Mouse (Mus musculus) spleen, postnatal 4 days (tissue): ENCODE measurements at regions not wholly inside any gene's neighbourhood (a gene's known extent, or its start where the extent isn't known, plus 50 kb on each side); places are given as distances from the start of the nearest gene placed in this dataset.

Experiments used
- DNase-seq, 2 experiments: peaks; one replicate each; pipeline ENCODE4 v3.0.0; 2022; ENCODE audit warnings: low spot score in 2 of 2

DNA sequence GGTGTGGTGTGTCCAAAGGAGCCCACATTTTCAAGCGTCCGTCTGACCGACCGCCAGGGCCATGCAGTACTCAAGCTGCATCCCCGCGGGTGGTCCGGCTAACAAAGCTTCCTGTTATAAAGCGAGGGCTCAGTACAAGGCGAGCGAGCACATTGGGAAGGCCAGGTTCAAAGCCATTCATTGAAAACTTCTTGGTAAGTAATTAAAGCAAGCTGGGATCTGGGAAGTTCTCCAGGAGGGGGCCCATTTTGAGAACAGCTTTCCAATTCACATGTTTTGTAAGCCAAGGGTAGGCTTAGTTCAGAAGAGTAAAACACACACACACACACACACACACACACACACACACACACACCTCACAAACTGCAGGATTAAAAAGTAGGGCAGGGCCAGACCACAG lies 57.3 kb upstream of the Prep start:
- DNase-seq = no peak

DNA sequence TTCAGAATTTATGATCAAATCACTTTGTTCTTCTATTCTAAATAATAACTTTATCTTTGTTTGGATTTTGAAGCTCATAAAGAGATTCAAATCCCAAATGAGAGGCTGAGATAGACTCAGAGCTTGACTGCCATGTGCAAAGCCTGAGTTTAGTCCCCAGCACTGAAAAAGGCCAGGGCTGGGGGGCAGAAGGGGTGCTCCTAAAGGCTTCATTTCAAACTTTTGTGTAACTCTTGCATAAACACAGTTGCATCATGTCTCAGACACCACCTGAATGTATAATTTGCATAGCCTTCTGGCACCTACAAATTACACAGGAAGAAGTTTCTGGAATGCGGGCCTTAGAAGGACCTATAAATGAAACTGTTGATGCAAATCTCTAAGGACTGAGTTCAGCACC lies 57.8 kb upstream of the Prep start:
- no peak for DNase-seq

DNA sequence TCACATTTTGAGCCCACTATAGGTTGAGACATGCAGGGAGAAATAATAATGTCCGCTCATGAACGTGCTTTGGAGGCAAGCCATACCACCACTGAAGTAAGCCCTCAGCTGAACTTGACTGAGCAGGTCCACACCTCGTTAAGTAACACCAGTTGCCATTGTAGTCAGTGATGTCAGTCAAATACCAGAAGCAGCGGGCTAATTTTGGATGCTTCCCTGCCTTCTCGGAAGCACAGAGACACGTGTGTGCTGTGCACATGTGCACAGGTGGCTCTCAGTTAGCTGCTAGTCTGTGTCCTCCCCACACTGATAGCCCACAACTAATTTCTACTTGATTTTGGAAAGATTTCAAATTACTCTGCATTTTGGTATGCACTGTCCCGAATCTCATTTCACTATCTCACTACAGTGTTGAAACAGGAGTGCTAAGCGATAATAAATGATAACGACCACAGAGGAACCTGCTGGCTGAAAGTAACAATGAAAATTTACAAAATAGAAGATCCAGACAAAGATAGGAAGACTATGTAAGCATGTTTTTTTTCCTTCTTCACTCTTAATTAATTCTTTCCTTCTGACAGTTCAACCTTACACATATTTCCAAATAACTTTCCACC lies 62.9 kb upstream of the Prep start:
- no peak for DNase-seq

DNA sequence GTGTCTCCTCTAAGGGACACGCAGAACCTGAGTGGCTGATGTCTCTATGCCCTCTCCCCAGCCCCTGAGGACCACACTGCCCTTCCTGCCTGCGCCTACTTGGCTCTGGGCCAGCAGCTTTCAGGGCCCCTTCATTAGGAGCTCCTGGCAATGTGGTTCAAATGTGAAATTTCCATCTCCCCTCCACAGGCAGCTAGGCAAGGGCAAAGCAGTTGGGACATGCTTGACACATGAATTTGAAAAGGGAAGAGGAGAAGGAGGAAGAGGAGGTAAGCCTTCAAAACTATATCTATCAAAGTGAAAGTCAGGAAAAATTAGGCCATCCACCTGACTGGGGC lies 63.7 kb upstream of the Prep start:
- peak in 1 of 2 experiments; percentile 31 for DNase-seq

GRCm38 (mm10) chr10:45002637-45003343 lies 64.2 kb upstream of the Prep start:
- DNase-seq = no peak

DNA sequence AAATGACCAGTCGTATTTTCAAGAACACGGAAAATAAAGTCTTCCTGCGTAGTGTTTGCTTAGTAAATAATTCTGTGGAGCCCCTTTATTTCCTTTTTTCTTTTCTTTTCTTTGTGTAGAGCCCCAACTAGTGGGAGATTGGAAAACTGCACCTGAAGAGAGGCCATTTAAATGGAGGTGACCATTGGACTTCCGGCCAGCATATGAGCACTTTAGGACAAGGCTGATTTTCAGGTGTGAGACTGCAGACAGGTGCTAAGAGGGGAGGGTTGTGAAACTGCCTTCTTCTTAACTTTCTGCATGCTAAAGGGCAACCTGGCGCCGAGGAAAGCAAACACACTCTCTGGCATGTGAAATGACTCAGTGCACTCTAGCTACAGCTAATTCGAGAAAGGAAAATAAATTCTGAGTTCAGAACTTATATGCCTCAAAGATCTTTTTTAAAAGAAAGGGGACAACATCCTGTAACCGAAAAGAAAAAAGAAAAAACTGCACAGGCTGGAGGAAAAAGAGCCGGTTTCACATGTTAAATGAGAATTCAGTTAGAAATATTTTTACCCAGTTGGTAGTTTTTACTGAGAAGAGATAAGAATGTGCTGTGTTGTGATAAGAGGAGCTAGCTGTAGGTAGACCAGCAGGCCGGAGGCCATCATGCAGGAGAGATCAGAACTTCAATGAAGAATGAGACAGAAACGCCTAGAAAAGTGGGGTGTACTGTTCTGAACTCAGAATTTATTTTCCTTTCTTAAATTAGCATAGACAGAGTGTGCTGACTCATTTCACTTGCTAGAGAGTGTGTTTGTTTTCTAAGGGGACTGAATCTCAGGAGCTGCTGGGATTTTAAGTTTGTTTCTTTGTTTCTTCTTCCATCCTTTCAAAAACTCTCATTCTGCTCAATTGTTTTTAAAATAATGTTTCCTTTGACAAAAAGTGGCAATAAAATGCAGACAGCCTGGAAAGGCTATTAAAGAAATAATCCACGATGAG lies 65.8 kb upstream of the Prep start:
- DNase-seq = peak; percentile 64 to 74

DNA sequence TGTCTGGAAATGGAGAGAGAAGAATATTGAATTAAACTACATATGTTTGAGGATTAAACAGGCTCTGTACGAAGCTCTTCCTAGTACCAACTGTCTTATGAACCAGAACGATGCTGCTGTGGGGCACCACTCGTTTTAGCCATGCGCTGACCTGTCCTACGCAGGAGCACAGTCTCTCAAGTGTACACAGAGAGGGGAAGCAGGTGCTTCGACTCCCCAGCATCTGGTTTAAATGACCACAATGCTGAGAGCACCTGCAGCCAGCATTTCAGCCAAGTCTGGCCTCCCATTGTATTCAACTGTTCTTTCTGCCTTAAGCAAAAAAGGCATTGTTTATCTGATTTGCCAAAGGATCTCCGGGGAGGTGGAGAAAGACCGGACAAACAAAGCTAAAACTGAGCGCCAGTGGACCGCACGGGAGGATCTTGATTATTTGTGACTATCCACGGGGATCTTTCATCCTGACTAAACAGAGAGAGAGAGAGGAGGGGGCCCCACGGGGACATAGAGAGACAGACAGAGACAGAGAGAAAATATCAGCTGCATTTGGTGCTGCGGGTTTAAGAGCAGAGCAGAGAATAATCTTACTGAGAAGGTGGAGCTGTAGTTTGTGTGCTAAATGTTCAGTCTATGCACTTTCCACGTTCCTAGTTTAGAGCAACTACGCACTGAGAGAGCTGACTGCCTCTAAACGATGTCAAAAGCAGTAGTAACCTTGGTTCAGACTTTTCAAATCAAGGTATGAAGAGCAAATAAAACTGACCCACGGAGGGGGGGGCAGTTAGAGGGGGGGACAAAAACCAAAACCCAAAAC lies 66.8 kb upstream of the Prep start:
- DNase-seq = no peak

- no peak for DNase-seq
Observed at GRCm38 (mm10) chr10:44997906-44998289, 69.1 kb upstream of the Prep start.

DNA sequence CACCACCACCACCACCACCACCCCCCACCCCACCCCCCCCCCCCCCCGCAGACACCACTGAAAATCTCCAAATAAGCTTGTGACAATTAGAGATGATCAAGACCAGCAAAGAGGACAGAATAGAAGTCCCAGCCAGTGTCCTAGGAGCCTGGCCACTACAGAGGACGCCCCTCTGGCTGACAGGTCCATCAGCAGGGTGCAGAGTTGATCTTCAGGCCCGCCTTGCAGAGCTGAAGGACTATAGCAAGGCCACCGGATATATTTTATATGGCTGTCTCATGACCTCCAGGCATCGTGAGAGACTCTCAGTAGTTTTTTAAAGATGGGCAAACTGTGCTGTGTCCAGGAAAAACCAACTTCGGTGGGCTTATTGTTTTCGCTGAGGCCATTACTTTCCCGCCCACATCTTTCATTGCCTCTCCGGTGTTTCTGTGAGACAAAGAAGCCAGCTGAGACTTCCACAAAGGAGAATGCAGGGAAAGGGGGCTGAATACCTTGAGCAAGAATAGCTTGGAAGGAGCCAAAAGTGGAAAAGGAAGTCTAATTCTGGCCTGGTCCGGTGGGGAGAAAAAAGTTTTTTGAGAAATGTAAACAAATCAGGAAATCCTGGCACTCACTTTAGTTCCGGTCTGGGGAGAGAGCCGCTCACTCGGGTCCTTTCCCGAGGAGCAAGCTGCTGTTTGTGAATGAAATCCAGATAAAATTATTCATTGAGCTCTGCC lies 69.7 kb upstream of the Prep start:
- no peak for DNase-seq

GRCm38 (mm10) chr10:44995756-44996155 lies 71.2 kb upstream of the Prep start:
- no peak for DNase-seq

DNA sequence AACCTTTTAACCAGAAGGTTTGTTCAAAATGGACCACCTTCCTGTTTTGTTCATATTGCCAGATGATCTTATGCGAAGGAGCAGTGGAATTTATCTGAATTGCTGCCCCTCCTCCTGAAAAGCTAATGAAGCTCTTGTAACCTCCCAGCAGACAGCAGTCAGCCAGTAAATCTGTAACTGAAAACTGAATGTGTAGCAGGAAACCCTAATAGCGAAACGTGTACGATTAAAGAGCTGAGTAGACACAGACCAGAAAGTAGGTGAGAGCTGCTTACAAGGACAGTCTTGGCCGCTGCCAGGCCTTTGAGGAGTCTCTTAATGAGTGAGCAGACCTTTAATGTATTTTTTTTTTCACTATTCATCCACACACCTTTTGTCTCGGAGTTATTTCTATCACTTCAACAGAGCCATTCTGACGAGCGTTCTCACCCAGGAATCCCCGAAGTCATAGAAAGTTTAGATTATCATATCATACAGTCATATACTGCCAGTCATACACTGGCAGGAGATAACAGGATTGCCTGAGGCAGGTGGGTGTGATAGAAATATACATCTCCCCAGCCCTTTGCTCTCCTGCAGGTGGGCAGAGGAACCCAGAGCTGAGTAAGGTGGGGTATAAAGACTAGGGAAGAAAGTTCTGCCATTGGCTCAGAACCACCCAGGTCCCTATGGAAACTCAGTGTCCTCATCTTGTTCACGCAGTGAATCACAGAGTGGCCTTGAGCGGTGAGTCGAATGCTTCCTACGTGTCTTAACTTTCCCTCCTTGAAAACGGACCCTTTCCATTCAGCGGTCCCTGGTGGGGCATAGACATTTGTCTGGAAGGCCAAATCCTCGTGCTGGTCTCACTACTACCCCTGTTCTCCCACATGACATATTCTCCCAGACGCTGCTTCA lies 72.4 kb upstream of the Prep start:
- no peak for DNase-seq

DNA sequence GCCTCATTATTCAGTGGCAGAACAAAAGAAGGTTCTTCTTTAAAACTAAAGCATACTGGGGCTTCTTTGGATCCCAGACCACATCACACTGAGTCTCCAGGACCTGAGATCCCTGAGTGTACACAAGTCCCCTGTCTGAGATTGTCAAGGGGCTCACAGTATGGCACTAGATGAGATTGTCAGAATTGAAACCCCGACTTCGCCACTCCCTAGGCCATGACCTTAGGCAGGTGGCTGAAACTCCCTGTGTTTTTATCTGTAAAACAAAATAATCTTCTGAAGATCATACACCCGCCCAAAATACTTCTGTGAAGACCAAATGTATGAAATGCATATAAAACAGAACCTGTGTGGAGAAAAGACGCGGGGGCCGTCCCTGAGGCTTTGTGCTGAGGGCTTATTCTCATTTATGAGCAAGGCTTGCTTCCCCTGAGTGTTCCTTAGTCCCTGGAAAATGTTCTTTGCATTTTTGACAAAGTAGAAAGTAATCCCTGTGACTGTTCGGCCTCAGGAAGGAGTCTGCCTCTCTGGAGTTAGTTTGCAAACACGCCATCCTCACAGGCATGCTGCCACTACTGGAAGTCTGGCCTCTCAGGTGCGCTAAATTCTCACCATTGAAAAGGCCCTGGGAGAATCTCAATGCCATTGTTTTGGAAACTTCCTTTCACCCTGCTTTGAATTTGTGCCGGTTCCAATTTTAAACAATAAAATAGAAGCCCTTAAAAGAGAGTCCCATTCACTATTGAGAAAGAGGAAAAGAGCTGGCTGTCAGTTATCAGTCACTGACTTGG lies 73.3 kb upstream of the Prep start:
- no peak for DNase-seq

- DNase-seq = no peak
Observed at GRCm38 (mm10) chr10:44989539-44989938, 77.5 kb upstream of the Prep start.

DNA sequence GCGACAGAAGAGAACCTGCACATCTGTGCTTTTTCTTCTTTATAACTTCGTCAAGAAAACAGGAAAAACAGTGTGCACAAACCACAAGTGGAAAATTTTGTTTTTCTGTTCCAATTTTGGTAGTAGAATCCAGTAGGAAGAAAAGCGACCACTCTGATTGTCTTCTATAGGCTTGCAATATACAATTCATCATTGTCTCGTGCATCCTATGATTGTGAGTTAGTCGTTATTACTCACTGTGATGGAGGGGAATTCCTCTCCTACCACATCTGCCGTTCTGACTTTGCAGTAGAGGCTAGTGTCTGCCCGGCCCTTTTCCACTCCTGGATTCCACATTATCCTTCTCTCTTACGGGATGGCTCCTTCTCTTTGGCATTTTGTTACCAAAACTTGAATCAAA lies 78.2 kb upstream of the Prep start:
- DNase-seq = no peak

GRCm38 (mm10) chr10:44987615-44988014 lies 79.4 kb upstream of the Prep start:
- DNase-seq = no peak

GRCm38 (mm10) chr10:44981913-44982312 lies 85.1 kb upstream of the Prep start:
- no peak for DNase-seq

DNA sequence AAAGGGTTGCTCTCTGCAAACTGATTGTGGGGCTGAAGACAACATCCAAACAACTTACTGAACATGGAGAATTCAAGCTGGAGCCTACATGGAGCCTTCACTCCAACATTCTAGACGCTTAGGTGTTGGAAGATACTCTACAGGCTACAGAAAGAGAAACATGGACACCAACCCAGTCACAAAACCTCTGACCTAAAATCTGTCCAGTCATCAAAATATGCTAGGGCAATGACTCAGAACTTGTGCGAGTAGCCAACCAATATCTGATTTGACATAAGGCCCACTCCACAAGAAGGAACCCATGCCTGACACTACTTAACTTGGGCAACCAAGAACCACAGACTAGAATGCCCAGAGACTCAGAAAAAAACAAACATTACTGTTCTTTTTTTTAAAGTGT lies 90.2 kb upstream of the Prep start:
- DNase-seq = no peak

GRCm38 (mm10) chr10:44971911-44972310 lies 95.1 kb upstream of the Prep start:
- DNase-seq = no peak

- DNase-seq = no peak
Observed at GRCm38 (mm10) chr10:44959968-44960367, 107.0 kb upstream of the Prep start.
